Mouse (Mus musculus) spleen, adult 10 weeks (tissue): ENCODE measurements around the gene Abhd2. TPM values are rescaled to one million over a fixed set of nuclear protein-coding genes. Genes with fewer than 3 reads are reported as not detected.

Source experiments
- polyA plus RNA-seq: library from polyadenylated mRNA; stranded (reverse); fragments of 350-450 nt; fragmentation: Illumina TruSeq; extraction: RNeasy Lipid Tissue Mini Kit (QIAGEN cat#74804); gene quantifications from one replicate; pipeline ENCODE4 v1.2.3, GENCODE M21; 2015; ENCODE audit warnings: low replicate concordance; ENCODE audit not compliant: insufficient read depth

The Abhd2 gene
- 38.2 TPM for polyA plus RNA-seq

DNA sequence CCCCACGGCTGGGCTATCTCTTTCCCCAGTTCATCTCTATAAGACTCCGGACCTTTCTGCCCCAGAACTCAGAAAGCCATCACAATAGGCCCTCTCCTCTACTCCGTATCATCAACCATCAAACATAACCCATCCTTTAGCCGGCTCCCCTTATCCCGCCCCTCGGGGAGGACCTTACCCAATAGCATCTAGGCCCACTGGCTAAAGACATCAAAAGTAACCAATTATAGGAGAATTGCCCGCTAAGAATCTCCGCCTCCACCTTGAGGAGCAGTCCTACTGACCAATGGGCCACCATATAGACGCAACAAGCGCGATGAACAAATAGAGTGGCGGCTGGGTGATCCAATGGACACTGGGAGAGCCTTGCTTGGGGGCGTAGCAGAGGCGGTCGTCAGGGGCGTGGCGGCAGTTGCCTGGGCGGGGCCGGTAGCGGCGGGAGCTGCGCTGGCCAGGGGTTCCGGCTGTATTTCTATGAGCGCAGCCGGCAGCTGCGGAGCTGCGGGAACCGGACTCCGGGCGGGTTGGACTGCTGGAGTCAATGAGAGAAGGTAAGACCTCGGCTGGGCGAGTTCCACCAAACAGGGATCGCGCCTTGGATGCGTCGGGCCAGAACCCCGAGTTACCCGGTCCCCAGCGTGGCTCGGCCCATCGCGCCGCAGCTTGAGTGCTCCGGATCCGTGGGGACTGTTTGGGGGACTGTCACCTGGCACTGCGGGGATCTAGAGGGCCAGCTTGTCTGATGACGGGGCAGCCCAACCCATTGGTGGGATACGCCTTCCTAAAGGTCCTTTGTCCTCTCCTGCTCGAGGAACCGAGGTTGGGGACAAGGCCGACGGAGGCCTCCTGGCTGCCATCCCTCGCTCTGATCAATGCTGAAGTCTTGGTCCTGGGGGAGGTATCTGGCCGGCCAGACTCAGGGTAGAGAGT is at the start of gene Abhd2:
Gene Abhd2, plus strand, starts transcription at position 411 of the 930 bp plus-strand sequence.

DNA sequence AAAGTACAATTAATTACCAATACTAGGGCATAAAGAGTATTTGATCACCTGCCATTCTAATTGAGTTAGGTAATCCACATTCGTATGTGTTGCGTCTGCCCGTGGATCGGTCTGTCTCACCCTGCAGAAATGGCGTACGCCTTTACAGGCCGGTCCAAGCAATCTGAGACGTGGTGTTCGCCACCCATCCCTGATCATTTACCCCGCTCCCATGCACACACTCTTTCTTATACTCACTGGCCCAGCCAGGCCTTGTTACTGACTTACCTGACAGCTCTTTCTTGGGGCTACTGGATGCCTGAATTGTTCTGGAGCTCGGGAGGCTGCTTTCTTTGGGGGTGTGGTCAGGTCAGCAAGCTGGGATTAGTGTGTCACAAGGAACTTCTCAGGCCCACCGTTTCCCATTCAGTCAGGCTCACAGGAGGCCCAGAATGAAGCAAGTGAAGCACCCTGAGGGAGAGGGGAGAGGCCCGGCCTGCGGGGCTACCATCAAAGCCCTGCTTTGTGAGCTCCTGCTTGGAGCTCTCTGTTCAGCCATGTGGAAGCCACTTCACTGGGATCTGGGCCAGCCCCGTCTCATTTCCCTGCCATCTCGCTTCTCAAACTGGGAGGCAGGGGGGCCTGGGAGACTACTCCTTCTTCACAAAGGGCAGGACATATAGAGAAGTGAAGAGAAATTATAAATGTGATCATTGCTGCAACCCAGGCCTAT is 113.6 kb downstream of the Abhd2 start, which contains the start of gene Rlbp1:
Gene Rlbp1, minus strand, starts transcription at position 627 of the 712 bp plus-strand sequence.

DNA sequence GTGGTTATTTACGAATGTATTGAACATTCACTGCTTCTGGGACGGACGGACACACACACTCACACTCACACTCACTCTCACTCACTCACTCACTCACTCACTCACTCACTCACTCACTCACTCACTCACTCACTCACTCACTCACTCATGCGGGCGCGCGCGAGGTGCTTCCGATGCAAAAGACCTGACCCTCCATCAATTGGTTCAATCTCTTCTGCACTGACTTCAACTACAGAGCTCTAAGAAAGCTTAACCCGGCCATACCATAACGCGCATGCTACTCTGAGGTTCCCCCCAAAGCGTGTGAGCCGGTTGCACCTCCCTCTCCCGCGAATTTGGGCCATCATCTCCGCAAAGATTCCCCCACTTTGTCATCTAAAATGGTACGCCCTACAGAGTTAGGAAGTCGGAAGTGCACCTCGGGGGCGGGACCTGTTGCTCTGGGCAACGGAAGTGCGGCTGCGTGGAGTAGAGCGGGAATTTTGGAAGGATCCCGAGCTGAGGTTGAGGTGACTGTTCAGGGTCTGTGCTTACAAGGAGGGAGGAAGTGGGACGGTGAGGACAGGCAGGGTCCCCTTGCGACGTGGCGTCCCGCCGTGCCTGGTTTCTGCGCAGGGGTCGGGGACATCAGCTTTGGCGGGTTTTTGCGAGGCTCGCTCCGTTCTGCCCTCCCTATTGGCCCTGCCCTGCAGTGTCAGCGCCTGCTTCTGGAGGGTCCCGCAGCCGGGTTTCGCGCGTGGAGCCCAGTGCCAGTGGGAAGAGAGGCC is 119.1 kb downstream of the Abhd2 start, which contains the start of gene Fanci:
Gene Fanci, plus strand, starts transcription at position 47 of the 767 bp plus-strand sequence.

Other genes starting within 250 kb of the Abhd2 start
- gene Acan, start 219.7 kb upstream of the Abhd2 start, polyA plus RNA-seq, result not detected
- 0.19 TPM for gene Hapln3, start 142.2 kb upstream of the Abhd2 start, polyA plus RNA-seq
- 282 TPM for gene Mfge8, start 124.1 kb upstream of the Abhd2 start, polyA plus RNA-seq
- gene Rlbp1, start 113.8 kb downstream of the Abhd2 start, polyA plus RNA-seq, result not detected
- gene Fanci, start 118.7 kb downstream of the Abhd2 start, polyA plus RNA-seq, result 5.0 TPM
- 75.4 TPM for gene Polg, start 193.2 kb downstream of the Abhd2 start, polyA plus RNA-seq